Mouse (Mus musculus) embryo, embryonic 11.5 days (tissue): Measurements from ENCODE around the gene Abhd2.
A peak's percentile ranks its signal among the peaks of the same experiment; 100 is the strongest.

Experiments
- DNase-seq: peaks from one replicate; pipeline ENCODE4 v3.0.0-alpha.2; 2012; ENCODE audit warnings: low read depth, low spot score

Abhd2 gene

GRCm38 (mm10) chr7:79375594-79375993, 102.6 kb downstream of the Abhd2 start:
- DNase-seq, result no peak

GRCm38 (mm10) chr7:79376516-79377275, 103.7 kb downstream of the Abhd2 start:
- no peak for DNase-seq

GRCm38 (mm10) chr7:79386422-79387133, 113.6 kb downstream of the Abhd2 start, which contains the start of gene Rlbp1:
TSS of gene Rlbp1 (minus strand) at chr7:79387048.
- DNase-seq, result no peak

GRCm38 (mm10) chr7:79387140-79387539, 114.1 kb downstream of the Abhd2 start:
- DNase-seq, result no peak

- no peak for DNase-seq
These were observed 115.0 kb downstream of the Abhd2 start for GRCm38 (mm10) chr7:79387991-79388390.

- no peak for DNase-seq
These were observed 115.7 kb downstream of the Abhd2 start for GRCm38 (mm10) chr7:79388671-79389206.

- DNase-seq, result no peak
These were observed 117.2 kb downstream of the Abhd2 start for GRCm38 (mm10) chr7:79390141-79390708.

- no peak for DNase-seq
These were observed 118.5 kb downstream of the Abhd2 start for GRCm38 (mm10) chr7:79391471-79391870.

- DNase-seq, result peak; percentile 93
These were observed 119.1 kb downstream of the Abhd2 start, which contains the start of gene Fanci for GRCm38 (mm10) chr7:79391883-79392649. TSS of gene Fanci (plus strand) at chr7:79391929.

- DNase-seq, result no peak
These were observed 120.0 kb downstream of the Abhd2 start for GRCm38 (mm10) chr7:79392860-79393513.

- no peak for DNase-seq
These were observed 120.9 kb downstream of the Abhd2 start for GRCm38 (mm10) chr7:79393924-79394323.

GRCm38 (mm10) chr7:79394666-79395065, 121.7 kb downstream of the Abhd2 start:
- DNase-seq, result no peak

GRCm38 (mm10) chr7:79395186-79395585, 122.2 kb downstream of the Abhd2 start:
- no peak for DNase-seq

- DNase-seq, result no peak
These were observed 124.5 kb downstream of the Abhd2 start for GRCm38 (mm10) chr7:79397446-79397963.

GRCm38 (mm10) chr7:79398426-79398825, 125.4 kb downstream of the Abhd2 start:
- no peak for DNase-seq

- DNase-seq, result no peak
These were observed 126.0 kb downstream of the Abhd2 start for GRCm38 (mm10) chr7:79398971-79399370.

- DNase-seq, result no peak
These were observed 127.3 kb downstream of the Abhd2 start for GRCm38 (mm10) chr7:79400296-79400695.

GRCm38 (mm10) chr7:79414449-79415375, 141.7 kb downstream of the Abhd2 start:
- no peak for DNase-seq
